Mouse (Mus musculus): ENCODE results near the gene Slc16a13. TPM values are rescaled to one million over a fixed set of nuclear protein-coding genes. Genes with fewer than 3 reads are reported as not detected.

Gene Slc16a13
- total and polyA plus RNA-seq, 2 experiments from 2014 or later = 4.5 to 5.5 TPM

GRCm38 (mm10) chr11:70242591-70242990 lies 21.7 kb upstream of the Slc16a13 start:
- Histone ChIP-seq H3K4me2 (ENCODE audit: low read depth, low read length) (no peak overlapping the region), H3K27me3 (ENCODE audit: control insufficient read depth, insufficient read depth, low read length) (no peaks in the 10 kb centered on the region), H3K9me3 (replicated peaks; ENCODE audit: control insufficient read depth, low read length) (no peaks in the 10 kb centered on the region), H3K27ac (ENCODE audit: low read depth) (no peak overlapping the region), H3K9ac (replicated peaks; ENCODE audit: low read depth, low read length) (no peak overlapping the region), H3K4me3 (ENCODE audit: low read depth, low read length) (no peak overlapping the region), H3K4me1 (ENCODE audit: control insufficient read depth, insufficient read depth) (peaks cover 14% of the 10 kb centered on the region), H3K36me3 (replicated peaks; ENCODE audit: control insufficient read depth, insufficient read depth, low read length) (no peaks in the 10 kb centered on the region)
- DNase-seq (ENCODE audit: low spot score) (no peak), ATAC-seq (ENCODE audit: insufficient read depth, low read depth) (no peak)
- TF ChIP-seq EP300 (IDR thresholded peaks at IDR 0.05; ENCODE audit: low read depth) (no peak), CTCF (IDR thresholded peaks at IDR 0.05; ENCODE audit: low read depth) (no peak)
- WGBS = 66% methylated on average over 11 of the region's 11 CpGs

- Histone ChIP-seq H3K36me3 (replicated peaks; ENCODE audit: control insufficient read depth, insufficient read depth, low read length) (peaks cover 7% of the 10 kb centered on the region; the same call in 1 of the 2 replicates), H3K27me3 (ENCODE audit: control insufficient read depth, insufficient read depth, low read length) (no peaks in the 10 kb centered on the region), H3K4me3 (ENCODE audit: low read depth, low read length) (peak within 1 kb of the TSS; percentile 72), H3K4me1 (ENCODE audit: control insufficient read depth, insufficient read depth) (peaks cover 23% of the 10 kb centered on the region), H3K9ac (replicated peaks; ENCODE audit: low read depth, low read length) (peak within 1 kb of the TSS; percentile 88), H3K4me2 (ENCODE audit: low read depth, low read length) (peak within 1 kb of the TSS; percentile 90), H3K27ac (ENCODE audit: low read depth) (peak within 1 kb of the TSS; percentile 94), H3K9me3 (replicated peaks; ENCODE audit: control insufficient read depth, low read length) (no peaks in the 10 kb centered on the region)
- DNase-seq (ENCODE audit: low spot score) = peak; percentile 88
- TF ChIP-seq EP300 (IDR thresholded peaks at IDR 0.05; ENCODE audit: low read depth) (peak; percentile 75; the same call in 1 of the 2 replicates), CTCF (IDR thresholded peaks at IDR 0.05; ENCODE audit: low read depth) (no peak)
- ATAC-seq (ENCODE audit: insufficient read depth, low read depth) = peak; percentile 32
- WGBS = under 1% methylated on average over 29 of the region's 35 CpGs
Measured at GRCm38 (mm10) chr11:70239541-70240279, 18.8 kb upstream of the Slc16a13 start, which contains the start of the genes Gm21988 and Rnasek. Gene Gm21988 (minus strand): TSS chr11:70239830. Gene Rnasek (minus strand): TSS chr11:70239842.

GRCm38 (mm10) chr11:70238591-70239440 lies 18.0 kb upstream of the Slc16a13 start:
- Histone ChIP-seq H3K36me3 (replicated peaks; ENCODE audit: control insufficient read depth, insufficient read depth, low read length) (peaks cover 7% of the 10 kb centered on the region; the same call in 1 of the 2 replicates), H3K9me3 (replicated peaks; ENCODE audit: control insufficient read depth, low read length) (no peaks in the 10 kb centered on the region), H3K4me3 (ENCODE audit: low read depth, low read length) (peak overlapping the region; percentile 72), H3K27me3 (ENCODE audit: control insufficient read depth, insufficient read depth, low read length) (no peaks in the 10 kb centered on the region), H3K9ac (replicated peaks; ENCODE audit: low read depth, low read length) (peak overlapping the region; percentile 88), H3K4me2 (ENCODE audit: low read depth, low read length) (peak overlapping the region; percentile 90), H3K4me1 (ENCODE audit: control insufficient read depth, insufficient read depth) (peaks cover 23% of the 10 kb centered on the region), H3K27ac (ENCODE audit: low read depth) (peak overlapping the region; percentile 94)
- no peak for DNase-seq (ENCODE audit: low spot score)
- ATAC-seq (ENCODE audit: insufficient read depth, low read depth) = no peak
- WGBS = 9% methylated on average over 23 of the region's 23 CpGs
- TF ChIP-seq CTCF (IDR thresholded peaks at IDR 0.05; ENCODE audit: low read depth) = no peak
- no peak for TF ChIP-seq EP300 (IDR thresholded peaks at IDR 0.05; ENCODE audit: low read depth)

- Histone ChIP-seq H3K36me3 (replicated peaks; ENCODE audit: control insufficient read depth, insufficient read depth, low read length) (peaks cover 7% of the 10 kb centered on the region; the same call in 1 of the 2 replicates), H3K27ac (ENCODE audit: low read depth) (peak within 1 kb of the TSS; percentile 94), H3K4me3 (ENCODE audit: low read depth, low read length) (peak within 1 kb of the TSS; percentile 72), H3K4me1 (ENCODE audit: control insufficient read depth, insufficient read depth) (peaks cover 32% of the 10 kb centered on the region), H3K9me3 (replicated peaks; ENCODE audit: control insufficient read depth, low read length) (no peaks in the 10 kb centered on the region), H3K27me3 (ENCODE audit: control insufficient read depth, insufficient read depth, low read length) (no peaks in the 10 kb centered on the region), H3K9ac (replicated peaks; ENCODE audit: low read depth, low read length) (peak within 1 kb of the TSS; percentile 88), H3K4me2 (ENCODE audit: low read depth, low read length) (peak within 1 kb of the TSS; percentile 90)
- WGBS = under 1% methylated on average over 69 of the region's 70 CpGs
- peak; percentile 95 for DNase-seq (ENCODE audit: low spot score)
- TF ChIP-seq CTCF (IDR thresholded peaks at IDR 0.05; ENCODE audit: low read depth) = peak; percentile 53
- no peak for TF ChIP-seq EP300 (IDR thresholded peaks at IDR 0.05; ENCODE audit: low read depth)
- ATAC-seq (ENCODE audit: insufficient read depth, low read depth) = peak; percentile 91
Measured at GRCm38 (mm10) chr11:70237457-70238167, 16.7 kb upstream of the Slc16a13 start, which contains the start of gene 0610010K14Rik. Gene 0610010K14Rik (minus strand): TSS chr11:70237914.

GRCm38 (mm10) chr11:70236717-70237116 lies 15.9 kb upstream of the Slc16a13 start:
- peaks cover 7% of the 10 kb centered on the region; the same call in 1 of the 2 replicates for H3K36me3 ChIP-seq (replicated peaks; ENCODE audit: control insufficient read depth, insufficient read depth, low read length)
- ATAC-seq (ENCODE audit: insufficient read depth, low read depth) (no peak), DNase-seq (ENCODE audit: low spot score) (no peak)
- H3K4me3 ChIP-seq (ENCODE audit: low read depth, low read length) = peak overlapping the region; percentile 72
- H3K9me3 ChIP-seq (replicated peaks; ENCODE audit: control insufficient read depth, low read length) = no peaks in the 10 kb centered on the region
- peaks cover 32% of the 10 kb centered on the region for H3K4me1 ChIP-seq (ENCODE audit: control insufficient read depth, insufficient read depth)
- no peaks in the 10 kb centered on the region for H3K27me3 ChIP-seq (ENCODE audit: control insufficient read depth, insufficient read depth, low read length)
- peak overlapping the region; percentile 90 for H3K4me2 ChIP-seq (ENCODE audit: low read depth, low read length)
- 20% methylated on average over 7 of the region's 7 CpGs for WGBS
- peak overlapping the region; percentile 94 for H3K27ac ChIP-seq (ENCODE audit: low read depth)
- H3K9ac ChIP-seq (replicated peaks; ENCODE audit: low read depth, low read length) = peak overlapping the region; percentile 88
- TF ChIP-seq CTCF (IDR thresholded peaks at IDR 0.05; ENCODE audit: low read depth) (no peak), EP300 (IDR thresholded peaks at IDR 0.05; ENCODE audit: low read depth) (no peak)

Measured in heart, postnatal 0 days (tissue).